Mouse (Mus musculus) hindbrain, embryonic 12.5 days (tissue): ENCODE measurements around the gene Olfr1113. TPM values are rescaled to one million over a fixed set of nuclear protein-coding genes. Genes with fewer than 3 reads are reported as not detected.
"Not testable (repeated sequence)": the region's sequence is repeated elsewhere in the genome, so short reads cannot be mapped to it uniquely, and the experiment has no call there.

ENCODE experiments used
- ATAC-seq: fragments of 200-750 bp; cut with Nextera tagmentation; 2 replicates; pipeline ENCODE4 v1.8.0; 2017; ENCODE audit warnings: moderate TSS enrichment; ENCODE audit not compliant: low FRiP score
- H3K27ac ChIP-seq: fragments of 300-500 bp; sonication (generic); 2 replicates; pipeline ENCODE4 v1.5.1; 2016; ENCODE audit warnings: mild to moderate bottlenecking
- H3K27me3 ChIP-seq: fragments of 300-500 bp; sonication (generic); 2 replicates; pipeline ENCODE4 v1.6.1; 2016; ENCODE audit warnings: mild to moderate bottlenecking
- H3K36me3 ChIP-seq: fragments of 300-500 bp; sonication (generic); 2 replicates; pipeline ENCODE4 v1.6.1; 2016; ENCODE audit warnings: mild to moderate bottlenecking
- H3K4me1 ChIP-seq: fragments of 300-500 bp; sonication (generic); 2 replicates; pipeline ENCODE4 v1.6.1; 2016
- H3K4me2 ChIP-seq: fragments of 300-500 bp; sonication (generic); replicated peaks from 2 replicates; pipeline ENCODE4 v1.6.1; 2016; ENCODE audit warnings: mild to moderate bottlenecking
- H3K4me3 ChIP-seq: fragments of 300-500 bp; sonication (generic); 2 replicates; pipeline ENCODE4 v1.5.1; 2016; ENCODE audit warnings: mild to moderate bottlenecking
- H3K9ac ChIP-seq: fragments of 300-500 bp; sonication (generic); 2 replicates; pipeline ENCODE4 v1.6.1; 2016; ENCODE audit warnings: mild to moderate bottlenecking, moderate library complexity
- H3K9me3 ChIP-seq: fragments of 300-500 bp; sonication (generic); replicated peaks from 2 replicates; pipeline ENCODE4 v1.6.1; 2016; ENCODE audit warnings: mild to moderate bottlenecking
- WGBS: fragments of 180-500 bp; shearing (Covaris S2); methylation state at CpG from one replicate; pipeline ENCODE4 v1.1.7; 2016; 5-methylcytosine and 5-hydroxymethylcytosine counted together
- microRNA-seq: library from miRNA; unstranded; fragments of <30 nt; microRNA quantifications from one replicate; pipeline ENCODE4, GENCODE M21; 2017
- polyA plus RNA-seq: library from polyadenylated mRNA; unstranded; fragments of >200 nt; fragmentation: Nextera tagmentation; extraction: Ambion mirVana; gene quantifications from 2 replicates; pipeline ENCODE4 v1.2.1, GENCODE M21; 2016

Olfr1113 gene
- not detected in 2 replicates for polyA plus RNA-seq

DNA sequence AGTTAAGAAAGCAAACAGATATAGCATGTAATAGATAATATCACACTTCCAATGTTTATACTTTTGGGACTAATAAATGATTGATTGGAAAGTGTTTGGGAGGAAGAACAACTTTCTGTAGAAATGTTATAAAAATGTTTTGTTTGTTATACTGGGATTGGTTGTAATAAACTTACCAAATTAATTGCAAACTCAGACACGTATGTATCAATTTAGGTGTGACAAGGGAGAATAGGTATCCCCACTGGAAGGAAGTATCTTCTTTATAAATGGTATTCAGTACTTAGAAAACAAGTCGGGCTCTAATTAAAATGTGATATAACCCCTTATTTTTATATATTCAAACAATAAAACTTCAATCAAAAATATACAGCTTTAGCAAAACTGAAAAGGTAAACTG is at the start of gene Olfr1113:
TSS of gene Olfr1113 (plus strand) at position 301 of the 400 bp plus-strand sequence.
- whole genome bisulfite sequencing = 87% methylated on average over 2 of the region's 2 CpGs

DNA sequence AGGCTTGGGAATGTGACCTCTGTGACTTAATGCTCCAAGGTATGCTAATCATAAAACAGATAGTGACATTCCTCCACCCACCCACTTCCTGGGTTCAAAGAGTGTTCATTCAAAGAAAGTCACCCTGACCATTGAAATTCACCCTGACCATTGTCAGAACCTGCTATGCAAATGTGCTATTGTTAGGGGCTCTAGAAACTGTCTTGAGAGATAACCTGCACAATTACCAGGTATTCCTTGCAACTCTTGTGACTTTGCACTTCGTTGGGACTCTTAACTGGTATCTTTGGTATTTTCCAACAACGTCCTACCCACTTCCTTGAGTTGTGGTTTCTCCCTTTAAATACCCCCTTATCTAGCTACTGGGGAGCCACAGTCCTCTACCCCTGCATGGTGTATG is 41.0 kb upstream of the Olfr1113 start:
- H3K4me1 ChIP-seq, H3K4me3 ChIP-seq, H3K27me3 ChIP-seq, H3K27ac ChIP-seq, H3K9ac ChIP-seq, H3K4me2 ChIP-seq, H3K36me3 ChIP-seq, H3K9me3 ChIP-seq, ATAC-seq: not testable (repeated sequence)
- WGBS = 81% methylated on average over 2 of the region's 2 CpGs

More for the DNA sequence above, at the start of gene Olfr1113:
- ATAC-seq = no peak
- H3K27ac ChIP-seq = no peak within 1 kb of the TSS
- no peak within 1 kb of the TSS for H3K9ac ChIP-seq
- no peaks in the 10 kb centered on the region for H3K9me3 ChIP-seq
- H3K4me1 ChIP-seq = no peaks in the 10 kb centered on the region
- H3K4me2 ChIP-seq = no peak within 1 kb of the TSS
- H3K36me3 ChIP-seq = no peaks in the 10 kb centered on the region
- H3K4me3 ChIP-seq = no peak within 1 kb of the TSS
- H3K27me3 ChIP-seq = no peaks in the 10 kb centered on the region

DNA sequence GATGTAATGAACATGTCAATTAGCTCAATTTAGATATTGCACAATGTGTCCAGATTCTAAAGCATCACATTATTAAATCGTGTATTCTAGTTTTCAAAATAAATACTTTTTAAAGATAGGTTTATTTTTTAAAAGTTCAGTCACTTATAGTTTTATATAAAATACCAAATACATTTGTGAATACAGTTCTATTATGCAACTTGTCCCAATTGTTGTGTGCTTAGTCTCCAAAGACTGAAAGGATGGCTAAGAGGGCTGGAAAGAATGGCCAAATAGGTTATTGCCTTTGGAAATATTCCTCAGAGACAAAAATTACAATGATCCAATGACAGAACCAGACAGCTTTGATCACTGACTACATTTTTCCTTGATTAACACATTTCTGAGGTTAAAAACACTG is 21.3 kb upstream of the Olfr1113 start, which contains the start of gene Olfr1112:
TSS of gene Olfr1112 (plus strand) at position 301 of the 400 bp plus-strand sequence.
- Histone ChIP-seq H3K9me3 (no peaks in the 10 kb centered on the region), H3K9ac (no peak within 1 kb of the TSS), H3K4me2 (no peak within 1 kb of the TSS), H3K36me3 (no peaks in the 10 kb centered on the region), H3K27me3 (no peaks in the 10 kb centered on the region), H3K4me3 (no peak within 1 kb of the TSS), H3K4me1 (no peaks in the 10 kb centered on the region), H3K27ac (no peak within 1 kb of the TSS)
- WGBS = 87% methylated on average over 1 of the region's 1 CpGs
- no peak for ATAC-seq

DNA sequence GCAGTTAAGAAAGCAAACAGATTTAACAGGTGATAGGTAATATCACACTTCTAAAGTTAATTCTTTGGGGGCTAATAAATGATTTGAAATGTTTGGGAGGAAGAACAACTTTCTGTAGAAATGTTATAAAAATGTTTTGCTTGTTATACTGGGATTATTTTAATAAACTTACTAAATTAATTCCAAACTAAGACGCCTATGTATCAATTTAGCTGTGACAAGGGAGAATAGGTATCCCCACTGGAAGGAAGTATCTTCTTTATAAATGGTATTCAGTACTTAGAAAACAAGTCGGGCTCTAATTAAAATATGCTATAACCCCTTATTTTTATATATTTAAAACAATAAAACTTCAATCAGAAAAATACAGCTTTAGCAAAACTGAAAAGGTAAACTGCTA is 38.9 kb downstream of the Olfr1113 start, which contains the start of gene Olfr1115:
TSS of gene Olfr1115 (plus strand) at position 301 of the 400 bp plus-strand sequence.
- Histone ChIP-seq H3K4me1 (no peaks in the 10 kb centered on the region), H3K27ac (no peak within 1 kb of the TSS), H3K9me3 (no peaks in the 10 kb centered on the region), H3K27me3 (no peaks in the 10 kb centered on the region), H3K4me2 (no peak within 1 kb of the TSS), H3K36me3 (no peaks in the 10 kb centered on the region), H3K4me3 (no peak within 1 kb of the TSS), H3K9ac (no peak within 1 kb of the TSS)
- ATAC-seq = no peak
- 93% methylated on average over 2 of the region's 2 CpGs for WGBS

Small RNAs within 50 kb of the gene (microRNA-seq; reads per million reads assigned to microRNA genes)
- not detected for gene Gm27438

Other genes with a start within 250 kb of the Olfr1113 start
- gene Olfr1099, start 248.3 kb upstream of the Olfr1113 start, polyA plus RNA-seq = not detected in 2 replicates
- gene Olfr1100, start 229.0 kb upstream of the Olfr1113 start, polyA plus RNA-seq = not detected in 2 replicates
- not detected in 2 replicates for gene Olfr1101, start 217.7 kb upstream of the Olfr1113 start, polyA plus RNA-seq
- gene Olfr1102, start 210.6 kb upstream of the Olfr1113 start, polyA plus RNA-seq = not detected in 2 replicates
- gene Olfr1104, start 181.9 kb upstream of the Olfr1113 start, polyA plus RNA-seq = not detected in 2 replicates
- not detected in 2 replicates for gene Olfr1105, start 172.4 kb upstream of the Olfr1113 start, polyA plus RNA-seq
- gene Olfr1106, start 156.7 kb upstream of the Olfr1113 start, polyA plus RNA-seq = not detected in 2 replicates
- not detected in 2 replicates for gene Olfr1107, start 133.2 kb upstream of the Olfr1113 start, polyA plus RNA-seq
- gene Olfr1109, start 113.0 kb upstream of the Olfr1113 start, polyA plus RNA-seq = not detected in 2 replicates
- not detected in 2 replicates for gene Olfr259, start 94.4 kb upstream of the Olfr1113 start, polyA plus RNA-seq
- not detected in 2 replicates for gene Olfr1110, start 68.7 kb upstream of the Olfr1113 start, polyA plus RNA-seq
- gene Olfr1111, start 56.3 kb upstream of the Olfr1113 start, polyA plus RNA-seq = not detected in 2 replicates
- not detected in 2 replicates for gene Olfr1112, start 21.2 kb upstream of the Olfr1113 start, polyA plus RNA-seq
- not detected in 2 replicates for gene Olfr1115, start 39.0 kb downstream of the Olfr1113 start, polyA plus RNA-seq
- not detected in 2 replicates for gene Olfr1116, start 58.6 kb downstream of the Olfr1113 start, polyA plus RNA-seq
- gene Olfr1118, start 98.6 kb downstream of the Olfr1113 start, polyA plus RNA-seq = not detected in 2 replicates
- gene Olfr1120, start 145.8 kb downstream of the Olfr1113 start, polyA plus RNA-seq = not detected in 2 replicates
- gene Olfr1121, start 160.9 kb downstream of the Olfr1113 start, polyA plus RNA-seq = not detected in 2 replicates
- gene Olfr1122, start 176.9 kb downstream of the Olfr1113 start, polyA plus RNA-seq = not detected in 2 replicates
- not detected in 2 replicates for gene Olfr1123, start 207.7 kb downstream of the Olfr1113 start, polyA plus RNA-seq
- 0.12 TPM in 1 of 2 replicates, not detected in the other for gene Olfr1124, start 221.3 kb downstream of the Olfr1113 start, polyA plus RNA-seq
- gene Olfr1126, start 245.0 kb downstream of the Olfr1113 start, polyA plus RNA-seq = not detected in 2 replicates